Mouse (Mus musculus): ENCODE data around the gene Tmem270. TPM values are rescaled to one million over a fixed set of nuclear protein-coding genes. Genes with fewer than 3 reads are reported as not detected.

Tmem270 gene
- total RNA-seq, 1 experiment: not detected

GRCm38 (mm10) chr5:134887447-134888335 is 18.8 kb downstream of the Tmem270 start:
- Histone ChIP-seq H3K4me1 (ENCODE audit: control insufficient read depth in 2 of 2, insufficient read depth in 2 of 2, low read length in 2 of 2, poor library complexity in 1 of 2) (peaks cover 0 to 2% of the 10 kb centered on the region in 2 experiments; a peak in 1 of 4 replicates), H3K9ac (ENCODE audit: insufficient read depth, low read depth, low read length, poor library complexity, severe bottlenecking) (no peak overlapping the region), H3K9me3 (ENCODE audit: control insufficient read depth, insufficient read depth, low read depth, low read length) (no peaks in the 10 kb centered on the region), H3K36me3 (ENCODE audit: control insufficient read depth, insufficient read depth, low read length, poor library complexity, severe bottlenecking) (no peaks in the 10 kb centered on the region), H3K4me3 (ENCODE audit: insufficient read depth in 1 of 2, low read depth in 1 of 2, low read length in 2 of 2, poor library complexity in 1 of 2, severe bottlenecking in 1 of 2) (no peak overlapping the region), H3K27ac (ENCODE audit: insufficient read depth, low read depth, low read length, poor library complexity, severe bottlenecking) (no peak overlapping the region)
- TF ChIP-seq CHD2 (IDR thresholded peaks at IDR 0.05; ENCODE audit: low read depth, low read length): no peak
- no peak for TF ChIP-seq HCFC1 (IDR thresholded peaks at IDR 0.05; ENCODE audit: borderline replicate concordance, insufficient read depth, low read length)
- TF ChIP-seq ZC3H11A (IDR thresholded peaks at IDR 0.05; ENCODE audit: borderline replicate concordance, low read depth, low read length): no peak
- no peak for TF ChIP-seq MAFK (IDR thresholded peaks at IDR 0.05; ENCODE audit: insufficient read depth, low read depth, low read length)
- TF ChIP-seq ZNF384 (IDR thresholded peaks at IDR 0.05; ENCODE audit: low read depth, low read length): no peak
- in situ Hi-C loops (cut with MboI; ENCODE audit: low sequenced_read_pairs in 2 of 2, unreplicated experiment in 2 of 2): no loop called here
- DNase-seq (ENCODE audit: low read depth, low spot score): no peak

- no peak overlapping the region for H3K9ac ChIP-seq (ENCODE audit: insufficient read depth, low read depth, low read length, poor library complexity, severe bottlenecking)
- no peaks in the 10 kb centered on the region for H3K4me1 ChIP-seq (ENCODE audit: control insufficient read depth in 2 of 2, insufficient read depth in 2 of 2, low read length in 2 of 2, poor library complexity in 1 of 2)
- TF ChIP-seq HCFC1 (IDR thresholded peaks at IDR 0.05; ENCODE audit: borderline replicate concordance, insufficient read depth, low read length) (no peak), ZC3H11A (IDR thresholded peaks at IDR 0.05; ENCODE audit: borderline replicate concordance, low read depth, low read length) (no peak), ZNF384 (IDR thresholded peaks at IDR 0.05; ENCODE audit: low read depth, low read length) (no peak), MAFK (IDR thresholded peaks at IDR 0.05; ENCODE audit: insufficient read depth, low read depth, low read length) (no peak), CHD2 (IDR thresholded peaks at IDR 0.05; ENCODE audit: low read depth, low read length) (no peak)
- H3K9me3 ChIP-seq (ENCODE audit: control insufficient read depth, insufficient read depth, low read depth, low read length): no peaks in the 10 kb centered on the region
- no peaks in the 10 kb centered on the region for H3K36me3 ChIP-seq (ENCODE audit: control insufficient read depth, insufficient read depth, low read length, poor library complexity, severe bottlenecking)
- no peak overlapping the region for H3K4me3 ChIP-seq (ENCODE audit: insufficient read depth in 1 of 2, low read depth in 1 of 2, low read length in 2 of 2, poor library complexity in 1 of 2, severe bottlenecking in 1 of 2)
- in situ Hi-C loops (cut with MboI; ENCODE audit: low sequenced_read_pairs in 2 of 2, unreplicated experiment in 2 of 2): no loop called here
- DNase-seq (ENCODE audit: low read depth, low spot score): no peak
- no peak overlapping the region for H3K27ac ChIP-seq (ENCODE audit: insufficient read depth, low read depth, low read length, poor library complexity, severe bottlenecking)
Observed at GRCm38 (mm10) chr5:134883077-134883476, 23.5 kb downstream of the Tmem270 start.

- H3K27ac ChIP-seq (ENCODE audit: insufficient read depth, low read depth, low read length, poor library complexity, severe bottlenecking): no peak overlapping the region
- in situ Hi-C loops (cut with MboI; ENCODE audit: low sequenced_read_pairs in 2 of 2, unreplicated experiment in 2 of 2): no loop called here
- H3K9ac ChIP-seq (ENCODE audit: insufficient read depth, low read depth, low read length, poor library complexity, severe bottlenecking): no peak overlapping the region
- H3K9me3 ChIP-seq (ENCODE audit: control insufficient read depth, insufficient read depth, low read depth, low read length): no peaks in the 10 kb centered on the region
- 0 out of 4 replicates have a peak, but pooled peaks cover 2 to 4% of the 10 kb centered on the region in 2 experiments for H3K4me1 ChIP-seq (ENCODE audit: control insufficient read depth in 2 of 2, insufficient read depth in 2 of 2, low read length in 2 of 2, poor library complexity in 1 of 2)
- TF ChIP-seq HCFC1 (IDR thresholded peaks at IDR 0.05; ENCODE audit: borderline replicate concordance, insufficient read depth, low read length): no peak
- TF ChIP-seq ZNF384 (IDR thresholded peaks at IDR 0.05; ENCODE audit: low read depth, low read length): no peak
- TF ChIP-seq MAFK (IDR thresholded peaks at IDR 0.05; ENCODE audit: insufficient read depth, low read depth, low read length): no peak
- no peak for TF ChIP-seq CHD2 (IDR thresholded peaks at IDR 0.05; ENCODE audit: low read depth, low read length)
- no peak for TF ChIP-seq ZC3H11A (IDR thresholded peaks at IDR 0.05; ENCODE audit: borderline replicate concordance, low read depth, low read length)
- no peaks in the 10 kb centered on the region for H3K36me3 ChIP-seq (ENCODE audit: control insufficient read depth, insufficient read depth, low read length, poor library complexity, severe bottlenecking)
- DNase-seq (ENCODE audit: low read depth, low spot score): no peak
- H3K4me3 ChIP-seq (ENCODE audit: insufficient read depth in 1 of 2, low read depth in 1 of 2, low read length in 2 of 2, poor library complexity in 1 of 2, severe bottlenecking in 1 of 2): no peak overlapping the region
Observed at GRCm38 (mm10) chr5:134876801-134877200, 29.7 kb downstream of the Tmem270 start.

- H3K9me3 ChIP-seq (ENCODE audit: control insufficient read depth, insufficient read depth, low read depth, low read length): no peaks in the 10 kb centered on the region
- TF ChIP-seq MAFK (IDR thresholded peaks at IDR 0.05; ENCODE audit: insufficient read depth, low read depth, low read length) (no peak), ZC3H11A (IDR thresholded peaks at IDR 0.05; ENCODE audit: borderline replicate concordance, low read depth, low read length) (no peak), ZNF384 (IDR thresholded peaks at IDR 0.05; ENCODE audit: low read depth, low read length) (no peak), HCFC1 (IDR thresholded peaks at IDR 0.05; ENCODE audit: borderline replicate concordance, insufficient read depth, low read length) (no peak), CHD2 (IDR thresholded peaks at IDR 0.05; ENCODE audit: low read depth, low read length) (no peak)
- H3K4me1 ChIP-seq (ENCODE audit: control insufficient read depth in 2 of 2, insufficient read depth in 2 of 2, low read length in 2 of 2, poor library complexity in 1 of 2): 0 out of 4 replicates have a peak, but pooled peaks cover 2 to 4% of the 10 kb centered on the region in 2 experiments
- H3K27ac ChIP-seq (ENCODE audit: insufficient read depth, low read depth, low read length, poor library complexity, severe bottlenecking): no peak overlapping the region
- H3K36me3 ChIP-seq (ENCODE audit: control insufficient read depth, insufficient read depth, low read length, poor library complexity, severe bottlenecking): no peaks in the 10 kb centered on the region
- no peak for DNase-seq (ENCODE audit: low read depth, low spot score)
- H3K9ac ChIP-seq (ENCODE audit: insufficient read depth, low read depth, low read length, poor library complexity, severe bottlenecking): no peak overlapping the region
- in situ Hi-C loops (cut with MboI; ENCODE audit: low sequenced_read_pairs in 2 of 2, unreplicated experiment in 2 of 2): no loop called here
- no peak overlapping the region for H3K4me3 ChIP-seq (ENCODE audit: insufficient read depth in 1 of 2, low read depth in 1 of 2, low read length in 2 of 2, poor library complexity in 1 of 2, severe bottlenecking in 1 of 2)
Observed at GRCm38 (mm10) chr5:134875245-134875644, 31.3 kb downstream of the Tmem270 start.
